Mouse (Mus musculus) ES-E14 (cell line): Measurements from ENCODE around the gene Nfic. TPM values are rescaled to one million over a fixed set of nuclear protein-coding genes. Genes with fewer than 3 reads are reported as not detected.

Experiments
- DNase-seq: peaks from one replicate; pipeline ENCODE4 v3.0.0-alpha.2; 2013; ENCODE audit warnings: low read depth, low spot score
- H3K27ac ChIP-seq: 2 replicates; pipeline ENCODE4 v1.5.1; 2012; ENCODE audit warnings: low read depth, mild to moderate bottlenecking, low read length, moderate library complexity, mixed read lengths; ENCODE audit not compliant: poor library complexity, insufficient read depth, severe bottlenecking
- H3K36me3 ChIP-seq: 2 replicates; pipeline ENCODE4 v1.6.1; 2012; ENCODE audit warnings: mild to moderate bottlenecking, low read length, moderate library complexity, mixed read lengths; ENCODE audit not compliant: control insufficient read depth, poor library complexity, insufficient read depth, severe bottlenecking
- H3K4me1 ChIP-seq, 2 experiments: fragments of 150-350 bp in 1 of 2; sonication (generic) in 1 of 2; 2 replicates each; pipeline ENCODE4 v1.6.1; 2012; ENCODE audit warnings: low read length in 2 of 2, mild to moderate bottlenecking in 1 of 2, mixed read lengths in 1 of 2; ENCODE audit not compliant: control insufficient read depth in 2 of 2, insufficient read depth in 2 of 2, poor library complexity in 1 of 2
- H3K4me3 ChIP-seq, 2 experiments: fragments of 150-350 bp in 1 of 2; sonication (generic) in 1 of 2; 2 replicates each; pipeline ENCODE4 v1.5.1; 2012; ENCODE audit warnings: low read length in 2 of 2, low read depth in 1 of 2, mild to moderate bottlenecking in 1 of 2, mixed read lengths in 1 of 2; ENCODE audit not compliant: insufficient read depth in 1 of 2, poor library complexity in 1 of 2, severe bottlenecking in 1 of 2
- H3K9ac ChIP-seq: 2 replicates; pipeline ENCODE4 v1.6.1; 2012; ENCODE audit warnings: low read depth, mild to moderate bottlenecking, low read length, mixed read lengths; ENCODE audit not compliant: poor library complexity, insufficient read depth, severe bottlenecking
- H3K9me3 ChIP-seq: fragments of 150-350 bp; sonication (generic); 2 replicates; pipeline ENCODE4 v1.6.1; 2012; ENCODE audit warnings: low read depth, mild to moderate bottlenecking, low read length; ENCODE audit not compliant: control insufficient read depth, insufficient read depth
- CHD2 ChIP-seq: IDR thresholded peaks from 2 replicates; pipeline ENCODE4 v1.6.1; 2014; ENCODE audit warnings: mild to moderate bottlenecking, low read depth, low read length, inconsistent platforms
- HCFC1 ChIP-seq: IDR thresholded peaks from 2 replicates; pipeline ENCODE4 v1.6.1; 2012; ENCODE audit warnings: low read length, inconsistent platforms, borderline replicate concordance; ENCODE audit not compliant: insufficient read depth
- MAFK ChIP-seq: IDR thresholded peaks from 2 replicates; pipeline ENCODE4 v1.6.1; 2014; ENCODE audit warnings: mild to moderate bottlenecking, low read depth, low read length, inconsistent platforms; ENCODE audit not compliant: insufficient read depth
- ZC3H11A ChIP-seq: IDR thresholded peaks from 2 replicates; pipeline ENCODE4 v1.6.1; 2012; ENCODE audit warnings: low read depth, mild to moderate bottlenecking, inconsistent platforms, low read length, borderline replicate concordance
- ZNF384 ChIP-seq: IDR thresholded peaks from 2 replicates; pipeline ENCODE4 v1.6.1; 2012; ENCODE audit warnings: low read depth, low read length, inconsistent platforms
- in situ Hi-C, 2 experiments: fragments of 600-800 bp; cut with MboI; formaldehyde crosslinking; loops; one replicate each; pipeline ENCODE4 v1.15.1; 2025; ENCODE audit warnings: low sequenced_read_pairs in 2 of 2, inconsistent platforms in 1 of 2; ENCODE audit not compliant: unreplicated experiment in 2 of 2
- total RNA-seq: library from RNA; depleted of rRNA; stranded (reverse); fragments of 300-350 nt; gene quantifications from 2 replicates; pipeline ENCODE4 v1.2.3, GENCODE M21; 2012

The Nfic gene
- total RNA-seq, 1 experiment, result 4.9 TPM

- no peak overlapping the region for H3K27ac ChIP-seq
- no peak overlapping the region for H3K9ac ChIP-seq
These were observed 94.7 kb downstream of the Nfic start for GRCm38 (mm10) chr10:81360721-81361120.

GRCm38 (mm10) chr10:81358841-81359240, 96.6 kb downstream of the Nfic start:
- H3K4me3 ChIP-seq, result peak overlapping the region in 1 of 2 experiments; percentile 77; a peak in 1 of 4 replicates
- peaks cover 15 to 47% of the 10 kb centered on the region in 2 experiments; a peak in 3 of 4 replicates for H3K4me1 ChIP-seq
- in situ Hi-C loops, result no loop called here
- H3K9me3 ChIP-seq, result no peaks in the 10 kb centered on the region
- no peak overlapping the region for H3K27ac ChIP-seq
- peaks cover 29% of the 10 kb centered on the region; the same call in 1 of the 2 replicates for H3K36me3 ChIP-seq
- no peak for DNase-seq
- TF ChIP-seq ZNF384 (no peak), ZC3H11A (no peak), HCFC1 (no peak), CHD2 (no peak), MAFK (no peak)
- no peak overlapping the region; the same call in 1 of the 2 replicates for H3K9ac ChIP-seq

More at GRCm38 (mm10) chr10:81360721-81361120, 94.7 kb downstream of the Nfic start:
- TF ChIP-seq CHD2 (no peak), ZC3H11A (no peak), MAFK (no peak), ZNF384 (no peak), HCFC1 (no peak)
- H3K4me1 ChIP-seq, result peaks cover 8 to 54% of the 10 kb centered on the region in 2 experiments; a peak in 3 of 4 replicates
- peak overlapping the region in 1 of 2 experiments; percentile 28; a peak in 2 of 4 replicates for H3K4me3 ChIP-seq
- H3K36me3 ChIP-seq, result peaks cover 31% of the 10 kb centered on the region; the same call in 1 of the 2 replicates
- no peaks in the 10 kb centered on the region for H3K9me3 ChIP-seq
- no peak for DNase-seq
- in situ Hi-C loops, result no loop called here

GRCm38 (mm10) chr10:81358209-81358608, 97.2 kb downstream of the Nfic start:
- Histone ChIP-seq H3K4me3 (peak overlapping the region; percentile 77 to 79), H3K9me3 (no peaks in the 10 kb centered on the region), H3K9ac (peak overlapping the region; percentile 83; the same call in 1 of the 2 replicates), H3K27ac (no peak overlapping the region), H3K36me3 (peaks cover 24% of the 10 kb centered on the region; the same call in 1 of the 2 replicates), H3K4me1 (peaks cover 15 to 44% of the 10 kb centered on the region in 2 experiments; a peak in 3 of 4 replicates)
- TF ChIP-seq ZNF384 (no peak), HCFC1 (no peak), CHD2 (no peak), ZC3H11A (no peak), MAFK (no peak)
- no peak for DNase-seq
- in situ Hi-C loops, result no loop called here

- Histone ChIP-seq H3K36me3 (peaks cover 16% of the 10 kb centered on the region; the same call in 1 of the 2 replicates), H3K9ac (peak within 1 kb of the TSS; percentile 83), H3K4me3 (peak within 1 kb of the TSS; percentile 77 to 79), H3K9me3 (no peaks in the 10 kb centered on the region), H3K27ac (peak within 1 kb of the TSS; percentile 36), H3K4me1 (peaks cover 15 to 41% of the 10 kb centered on the region in 2 experiments; a peak in 3 of 4 replicates)
- TF ChIP-seq ZNF384, result no peak
- TF ChIP-seq MAFK, result no peak
- no peak for TF ChIP-seq CHD2
- in situ Hi-C loops, result no loop called here
- DNase-seq, result no peak
These were observed 98.2 kb downstream of the Nfic start, which contains the start of gene Mfsd12 for GRCm38 (mm10) chr10:81356991-81357844. TSS of gene Mfsd12 (plus strand) at chr10:81357491.
